Mouse (Mus musculus) ovary, postnatal 36 days (tissue): ENCODE data around the gene Cited1.
"Not testable (repeated sequence)": the region's sequence is repeated elsewhere in the genome, so short reads cannot be mapped to it uniquely, and the experiment has no call there.

Source experiments
- DNase-seq: peaks from one replicate; pipeline ENCODE4 v3.0.0; 2022; ENCODE audit warnings: low spot score, mixed read lengths

The Cited1 gene

DNA sequence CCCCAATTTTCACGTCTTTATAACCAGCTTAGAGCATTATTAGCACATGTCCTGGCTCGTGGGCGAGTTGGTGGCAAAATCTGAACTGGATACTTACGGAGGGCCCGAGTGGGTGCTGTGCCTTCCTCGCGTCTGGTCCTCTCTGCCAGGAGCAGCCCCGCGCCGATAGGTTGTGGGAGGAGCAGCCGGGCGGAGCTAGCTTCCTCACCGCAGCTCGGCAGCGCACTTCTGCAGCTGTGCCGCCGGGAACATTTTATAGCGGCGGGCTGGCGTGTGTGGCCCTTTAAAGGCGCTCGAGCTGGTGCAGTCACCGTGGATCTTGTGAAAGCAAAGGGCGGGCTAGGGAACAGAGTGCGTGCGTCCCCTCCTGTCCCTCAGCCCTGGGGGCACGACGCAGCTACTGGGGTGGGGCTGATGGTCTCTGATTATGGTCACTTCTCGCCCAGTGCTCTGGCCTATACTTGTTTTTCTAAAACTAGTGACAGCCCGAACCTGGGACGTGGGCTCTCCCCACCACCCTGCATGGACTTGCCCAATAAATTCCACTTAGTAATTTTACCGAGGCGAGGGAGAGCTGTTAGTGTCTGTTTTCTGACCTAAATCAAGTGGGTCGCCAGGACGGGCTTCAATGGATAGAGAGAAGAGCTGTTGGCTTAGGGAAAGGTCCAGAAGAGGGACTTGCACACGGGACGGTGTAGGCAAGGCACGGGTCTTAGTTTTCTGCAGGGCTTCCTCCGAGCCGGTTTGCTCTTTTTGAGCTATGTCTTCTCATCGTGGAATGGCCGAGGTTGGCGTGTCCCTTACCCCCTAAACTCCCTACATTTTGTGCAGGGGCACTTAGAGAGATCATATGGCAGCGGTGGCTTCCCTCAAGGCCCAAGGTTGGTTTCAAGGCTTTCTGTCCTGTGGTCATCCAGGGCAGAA, at the start of gene Cited1:
Gene Cited1, minus strand, starts transcription at position 245 of the 924 bp plus-strand sequence.
- DNase-seq = peak; percentile 73

DNA sequence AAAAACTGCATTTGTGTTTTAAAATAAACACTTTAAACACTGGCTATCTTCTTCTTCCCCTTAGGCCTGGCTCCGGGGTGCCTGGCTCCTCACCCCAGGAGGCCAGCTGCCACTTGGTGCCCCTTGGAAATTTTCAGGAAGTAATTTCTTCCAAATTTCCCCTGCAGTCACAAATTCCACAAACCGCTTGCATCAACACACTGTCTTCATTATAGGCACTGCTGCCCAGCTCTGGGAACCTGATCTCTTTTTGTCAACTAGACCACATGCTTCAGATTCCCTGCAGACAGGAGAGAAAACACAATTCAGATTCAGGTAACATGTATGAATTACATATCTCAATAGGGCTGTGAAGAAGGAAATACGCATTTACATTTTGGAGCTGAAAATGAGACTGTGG, 32.9 kb upstream of the Cited1 start:
- no peak for DNase-seq

DNA sequence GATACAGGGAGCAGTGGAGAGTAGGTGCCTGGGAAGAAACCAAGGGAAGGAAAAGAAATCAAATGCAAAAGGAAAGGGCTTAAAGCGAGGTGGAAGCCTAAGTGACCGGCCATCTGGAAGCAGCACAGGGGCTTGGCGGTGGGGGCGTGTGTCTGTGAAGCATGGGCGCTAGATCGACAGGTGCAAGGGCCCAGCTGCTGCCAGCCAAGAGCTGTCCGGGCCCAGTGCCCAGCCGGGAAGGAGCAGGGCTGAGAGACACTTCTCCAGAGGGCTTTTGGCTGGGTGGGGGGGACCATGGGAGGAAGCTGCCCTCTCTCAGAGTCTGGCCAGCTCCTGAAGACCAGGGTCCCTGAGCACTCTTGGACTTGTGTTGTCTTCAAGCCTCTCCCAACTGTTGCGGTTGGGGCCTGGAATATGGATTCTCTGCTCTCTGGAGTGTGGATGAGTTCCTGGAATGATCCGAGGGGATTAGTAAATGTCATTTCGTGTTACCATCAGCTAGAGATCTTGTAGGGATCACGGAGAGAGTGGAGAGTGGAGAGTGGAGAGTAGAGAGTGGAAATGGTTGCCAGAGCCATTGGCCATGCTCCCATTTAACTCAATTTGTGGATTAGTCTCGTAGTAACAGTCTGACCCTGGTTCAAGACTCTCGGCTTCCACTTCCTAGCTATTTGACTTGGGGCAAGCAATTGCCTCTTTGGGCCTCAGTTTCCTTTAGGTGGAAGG, 10.8 kb upstream of the Cited1 start:
- no peak for DNase-seq

DNA sequence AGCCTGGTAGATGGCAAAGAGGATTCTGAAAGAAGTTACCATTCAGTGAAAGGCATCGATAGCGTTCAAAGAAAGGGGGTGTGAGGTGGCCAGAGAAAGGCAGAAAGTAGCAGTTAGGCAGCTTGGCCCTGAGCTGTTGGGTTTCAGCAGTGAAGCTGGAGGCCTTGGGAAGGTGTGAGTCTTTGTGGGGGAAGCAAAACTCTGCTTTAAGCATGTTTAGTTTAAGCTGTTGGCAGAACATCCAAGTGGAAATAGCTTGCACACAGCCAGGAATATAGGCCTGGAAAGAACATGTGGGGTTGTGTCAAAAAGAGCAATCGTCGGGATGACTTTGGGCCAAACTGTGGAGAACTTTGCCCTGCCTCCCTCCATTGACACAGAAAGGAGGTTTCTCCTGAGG, 7.8 kb upstream of the Cited1 start:
- no peak for DNase-seq

DNA sequence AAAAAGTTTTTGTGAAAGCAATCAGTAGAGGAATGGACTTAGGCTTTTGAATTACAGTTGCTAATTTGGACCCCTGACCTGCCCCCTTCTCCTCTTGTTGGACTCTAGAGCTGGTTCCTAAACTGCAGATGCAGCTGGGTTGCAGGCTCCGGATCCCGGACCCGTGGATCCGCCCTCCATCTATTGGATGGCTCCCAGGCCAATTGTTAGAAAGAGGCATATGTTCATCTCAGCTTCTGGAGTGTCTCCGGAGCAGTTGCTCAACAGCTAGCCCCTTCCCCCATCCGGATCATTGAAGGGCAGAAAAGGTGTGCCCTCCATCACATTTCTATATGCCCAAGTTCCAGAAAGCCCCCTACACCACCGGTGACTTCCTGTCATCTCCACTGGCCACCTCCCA, 1.9 kb upstream of the Cited1 start:
- peak; percentile 16 for DNase-seq

DNA sequence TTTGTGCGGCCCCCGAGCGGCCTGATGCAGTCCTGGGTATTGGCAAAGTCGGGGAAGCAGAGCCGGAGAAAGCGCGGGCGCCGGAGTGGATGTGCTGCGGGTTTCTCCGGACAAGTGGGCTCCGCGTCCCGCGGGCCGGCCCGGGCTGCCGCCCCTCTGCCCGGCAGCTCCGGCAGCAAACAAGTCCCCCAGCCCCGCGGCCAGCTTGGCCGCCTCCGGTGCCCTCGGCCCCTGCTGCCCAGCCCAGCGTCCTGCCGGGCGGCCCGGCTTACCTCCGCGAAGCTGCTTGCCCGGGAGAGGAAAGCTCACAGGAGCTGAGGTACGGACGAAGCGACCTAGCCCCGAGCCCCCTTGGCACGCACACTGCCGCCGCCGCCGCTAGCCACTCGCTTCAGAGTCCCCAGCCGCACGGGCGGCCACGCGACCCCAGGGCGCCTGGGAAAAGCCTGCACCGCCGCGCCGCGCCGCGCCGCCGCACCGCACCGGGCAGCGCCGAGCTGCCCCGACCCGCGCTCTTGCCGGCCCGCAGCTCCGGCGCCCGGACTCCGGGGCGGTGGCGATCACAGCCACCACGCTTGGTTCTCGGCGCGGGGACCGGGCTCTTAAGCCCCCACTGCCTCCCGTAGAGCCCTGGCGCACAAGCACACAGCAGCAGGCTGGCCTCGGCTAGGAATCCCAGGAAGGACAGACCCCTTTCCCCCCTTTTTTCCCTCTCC, 602 bp downstream of the Cited1 start:
- peak; percentile 12 for DNase-seq

DNA sequence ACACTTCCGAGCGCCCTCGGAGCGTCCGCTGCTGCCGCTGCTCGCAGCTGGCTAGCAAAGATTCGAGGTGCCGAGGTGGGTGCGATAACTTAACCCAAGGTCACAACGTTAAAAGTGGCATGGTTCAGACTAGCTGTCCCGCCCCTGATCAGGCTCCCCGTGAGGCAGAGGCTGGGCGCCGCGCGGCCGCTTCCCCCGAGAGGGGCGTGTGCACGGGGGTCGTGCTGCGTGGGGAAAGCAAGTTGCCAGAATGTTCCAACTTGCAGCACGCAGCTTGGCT, 1.1 kb downstream of the Cited1 start:
- peak; percentile 17 for DNase-seq

DNA sequence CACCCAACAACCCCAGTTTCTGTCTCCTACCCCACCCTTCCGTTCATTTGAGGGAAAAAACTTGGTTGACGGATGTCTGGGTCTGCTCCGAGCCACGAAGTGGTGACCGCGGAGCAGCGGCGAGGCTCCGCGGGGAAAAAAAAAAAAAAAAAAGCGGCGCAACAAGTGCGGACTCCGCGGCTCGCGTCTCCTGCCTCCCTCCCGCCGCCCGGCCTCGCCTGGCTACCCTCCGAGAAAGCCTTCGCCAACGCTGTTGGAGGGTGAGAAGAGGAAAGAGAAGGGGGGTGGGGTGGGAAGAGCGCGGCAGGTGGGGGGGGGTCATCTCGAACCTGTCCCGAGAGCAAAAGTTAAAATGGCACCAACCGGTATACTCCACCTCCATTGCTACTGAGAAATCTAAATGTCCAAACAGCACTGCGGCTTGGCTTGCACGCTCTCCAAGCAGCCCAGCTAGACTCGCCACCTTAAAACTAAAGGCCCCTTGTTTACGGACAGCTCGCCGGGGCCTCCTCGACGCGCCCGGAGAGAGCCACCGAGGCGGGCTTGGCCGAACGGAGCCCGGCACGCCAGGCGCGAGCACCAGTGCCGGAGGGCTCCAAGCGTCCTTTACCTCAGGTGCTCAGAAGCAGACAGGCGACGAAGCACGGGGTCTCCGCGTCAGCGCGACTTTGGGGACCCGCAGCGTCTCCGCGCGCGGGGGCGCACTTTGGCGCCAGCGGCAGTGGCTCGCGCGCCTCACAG, 1.7 kb downstream of the Cited1 start:
- no peak for DNase-seq

DNA sequence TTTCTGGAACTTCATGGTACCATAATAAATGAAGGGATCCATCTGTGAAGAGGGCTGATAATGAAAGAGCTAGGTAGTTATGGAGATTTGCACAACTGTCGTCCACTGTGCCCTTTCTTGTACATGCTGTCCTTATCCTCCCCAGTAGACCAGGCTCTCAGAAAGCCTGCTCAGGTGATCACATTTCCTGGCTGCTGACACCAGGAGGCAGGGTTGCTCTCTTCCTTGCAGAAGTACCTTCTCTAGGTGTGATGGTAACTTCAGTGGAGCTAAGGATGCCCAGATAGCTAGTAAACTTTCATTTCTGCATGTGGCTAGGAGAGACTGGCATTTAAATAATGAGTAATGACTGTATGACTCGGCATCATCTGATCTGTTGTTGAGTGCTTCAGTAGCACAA, 7.6 kb downstream of the Cited1 start:
- no peak for DNase-seq

DNA sequence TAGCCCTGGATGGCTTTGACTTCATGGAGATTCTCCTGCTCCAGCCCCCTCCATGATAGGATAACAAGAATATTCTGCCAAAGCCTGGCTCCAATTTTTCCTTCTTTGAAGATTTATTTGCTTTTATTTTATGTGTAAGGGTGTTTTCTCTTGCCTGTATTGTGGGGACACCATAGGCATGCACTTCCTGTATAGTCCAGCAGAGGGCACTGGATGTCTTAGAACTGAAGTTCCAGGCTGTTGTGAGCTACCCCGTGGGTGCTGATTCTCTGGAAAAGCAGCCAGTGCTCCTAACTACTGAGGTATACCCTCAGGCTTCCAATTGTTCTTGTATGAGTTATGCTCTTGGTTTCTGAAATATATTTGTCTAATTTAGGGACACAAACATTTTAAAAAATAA, 32.9 kb downstream of the Cited1 start:
- no peak for DNase-seq

DNA sequence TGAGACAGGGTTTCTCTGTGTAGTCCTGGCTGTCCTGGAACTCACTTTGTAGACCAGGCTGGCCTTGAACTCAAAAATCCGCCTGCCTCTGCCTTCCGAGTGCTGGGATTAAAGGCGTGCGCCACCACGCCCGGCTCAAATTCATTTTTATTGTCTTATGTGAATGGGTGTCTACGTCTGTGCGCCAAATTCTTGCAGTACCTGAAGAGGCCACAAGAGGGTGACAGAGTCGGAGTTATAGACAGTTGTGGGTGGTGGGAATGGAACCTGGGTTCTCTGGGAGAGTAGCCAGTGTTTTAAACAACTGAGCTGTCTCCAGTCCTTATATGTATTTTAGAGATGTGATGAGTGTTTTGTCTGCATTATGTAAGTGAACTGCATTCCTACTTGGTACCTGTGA, 36.6 kb downstream of the Cited1 start:
- not testable (repeated sequence) for DNase-seq
